Mouse (Mus musculus) CD4-positive, CD25-positive, alpha-beta regulatory T cell, adult 9 weeks (primary cell): ENCODE data around the gene Gm21897. TPM values are rescaled to one million over a fixed set of nuclear protein-coding genes. Genes with fewer than 3 reads are reported as not detected.

Source experiments
- polyA plus RNA-seq: library from polyadenylated mRNA; unstranded; fragments of 100-300 nt; shearing (Covaris generic); gene quantifications from one replicate; pipeline ENCODE4 v1.2.1, GENCODE M21; 2017

The Gm21897 gene
- polyA plus RNA-seq: not detected

GRCm38 (mm10) chr16:15317158-15317557 is at the start of gene Gm21897:
TSS of gene Gm21897 (plus strand) at chr16:15317458.

